Mouse (Mus musculus) heart, postnatal 4 days (tissue): Measurements from ENCODE around the gene Pxdn. TPM values are rescaled to one million over a fixed set of nuclear protein-coding genes. Genes with fewer than 3 reads are reported as not detected.

Source experiments
- DNase-seq: peaks from one replicate; pipeline ENCODE4 v3.0.0; 2021
- total RNA-seq, 2 experiments: library from RNA; stranded (reverse); gene quantifications; 2 replicates each; pipeline ENCODE4 v1.2.3; 2021

Gene Pxdn
- total RNA-seq, result 100 to 1,000 TPM; 219 to 225 TPM

DNA sequence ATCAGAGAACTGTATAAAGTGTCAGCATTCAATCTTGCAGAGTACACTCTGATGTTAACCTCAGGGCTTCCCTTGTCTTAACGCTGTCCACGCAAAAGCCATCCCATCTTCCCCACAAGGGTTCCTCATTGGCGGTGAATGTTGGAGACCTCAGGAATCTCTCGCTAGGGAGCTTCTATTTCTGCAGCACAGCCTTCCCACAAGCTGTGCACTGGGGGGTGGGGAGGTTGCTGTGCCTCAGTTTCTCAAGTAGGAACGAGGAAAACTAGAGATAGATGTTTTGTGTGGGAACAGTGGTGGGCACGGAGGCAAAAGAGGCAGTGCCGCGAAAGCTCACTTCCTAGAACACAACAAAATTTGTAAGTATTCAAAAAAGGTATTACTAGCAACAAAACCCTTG lies at the start of gene Pxdn:
Gene Pxdn (plus strand): TSS at position 301 of the 400 bp plus-strand sequence.
- no peak for DNase-seq

DNA sequence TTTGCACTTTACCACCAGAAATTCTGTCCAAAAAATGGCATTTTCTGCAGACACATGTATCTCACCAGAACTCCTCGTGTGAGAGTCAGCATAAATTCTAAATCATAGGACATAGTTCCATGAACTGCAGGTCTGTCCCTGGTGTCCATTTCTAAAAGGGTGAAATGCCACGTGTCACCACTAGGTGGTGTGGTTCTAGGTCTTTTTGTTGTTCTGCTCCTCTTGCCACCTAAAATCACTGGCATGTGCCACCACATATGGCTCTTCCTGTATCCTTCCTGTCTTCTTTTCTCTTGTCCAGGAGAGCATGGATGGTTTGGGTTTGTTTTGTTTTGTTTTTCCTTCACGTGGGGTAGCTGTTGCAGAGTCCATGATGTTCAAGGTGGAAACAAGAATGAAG lies 42.7 kb upstream of the Pxdn start:
- DNase-seq, result peak; percentile 56

- no peak for DNase-seq
Observed at GRCm38 (mm10) chr12:29897533-29898085, 39.8 kb upstream of the Pxdn start.

GRCm38 (mm10) chr12:29904101-29904874 lies 33.1 kb upstream of the Pxdn start:
- no peak for DNase-seq

- DNase-seq, result peak; percentile 84
Observed at GRCm38 (mm10) chr12:29907056-29907455, 30.4 kb upstream of the Pxdn start.

DNA sequence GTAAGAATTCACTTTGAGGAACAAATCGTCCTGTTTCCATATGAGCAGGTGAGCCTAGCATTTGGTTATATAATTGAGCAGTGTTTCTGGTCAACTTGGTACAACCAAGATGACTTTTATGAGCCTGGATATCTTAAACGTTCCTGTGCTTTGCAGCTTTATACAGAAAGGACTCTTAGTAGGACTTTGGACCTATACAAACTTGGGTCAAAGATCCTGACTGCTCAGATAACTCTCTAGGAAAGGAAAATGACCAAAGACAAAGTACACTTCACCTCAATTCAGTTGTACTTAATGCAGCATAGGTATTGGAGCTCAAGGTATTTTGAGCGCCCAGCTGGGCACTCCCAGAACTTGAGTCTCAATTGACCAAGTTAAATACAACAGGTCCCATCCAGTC lies 21.3 kb upstream of the Pxdn start:
- no peak for DNase-seq

DNA sequence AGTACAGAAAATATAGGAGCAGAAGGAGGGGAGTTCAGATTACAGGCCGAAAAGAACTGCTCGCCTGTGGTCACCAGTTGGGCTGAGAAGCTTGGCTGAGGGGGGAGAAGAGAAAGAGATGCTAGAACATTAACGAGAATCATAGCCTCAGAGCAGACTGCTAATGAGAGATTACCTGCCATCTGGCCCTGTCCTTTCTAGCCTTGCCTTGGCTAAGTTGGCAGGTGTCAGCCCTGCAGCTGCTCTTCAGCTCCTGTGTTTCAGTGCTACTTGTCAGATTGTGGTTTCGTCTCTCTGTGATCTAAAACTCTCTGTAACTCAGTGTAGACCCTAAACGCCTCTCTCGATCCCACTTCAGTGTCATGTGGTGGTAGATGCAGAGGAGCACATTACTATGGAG lies 20.6 kb upstream of the Pxdn start:
- no peak for DNase-seq

DNA sequence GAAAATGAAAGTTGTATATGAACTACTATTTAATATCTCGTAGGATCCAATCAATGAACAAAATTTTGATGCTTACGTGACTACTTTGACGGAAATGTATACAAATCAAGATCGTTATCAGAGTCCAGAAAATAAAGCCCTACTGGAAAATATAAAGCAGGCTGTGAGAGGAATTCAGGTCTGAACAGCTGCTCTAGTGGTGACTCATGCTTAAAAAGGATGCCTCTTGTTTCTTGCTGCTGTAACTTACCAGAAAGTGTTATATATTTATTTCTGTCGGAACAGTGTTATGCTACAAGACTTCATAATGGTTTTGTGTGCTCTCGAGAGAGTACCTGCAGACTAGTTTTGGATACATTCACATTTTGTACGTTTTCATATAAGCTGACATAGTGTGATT lies 17.1 kb upstream of the Pxdn start:
- DNase-seq, result no peak

DNA sequence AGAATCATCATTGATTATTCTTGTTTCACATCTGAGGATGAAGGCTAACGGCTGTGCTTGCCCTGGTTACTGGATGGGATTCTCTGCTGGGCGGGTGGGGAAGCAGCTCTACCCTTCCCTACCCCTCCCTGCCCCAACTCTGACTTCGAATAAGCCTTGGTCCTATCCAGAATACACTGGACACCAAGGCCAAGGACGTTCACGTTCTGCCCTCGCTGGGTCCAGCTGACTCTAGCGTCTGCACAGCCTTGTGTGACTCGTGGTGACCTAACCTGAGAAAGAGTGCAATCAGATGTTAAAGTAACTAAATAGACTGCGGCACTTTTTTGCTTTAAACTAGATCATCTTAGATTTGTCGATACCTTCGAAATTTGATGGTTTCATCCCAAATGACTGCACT lies 15.9 kb upstream of the Pxdn start:
- DNase-seq, result no peak

DNA sequence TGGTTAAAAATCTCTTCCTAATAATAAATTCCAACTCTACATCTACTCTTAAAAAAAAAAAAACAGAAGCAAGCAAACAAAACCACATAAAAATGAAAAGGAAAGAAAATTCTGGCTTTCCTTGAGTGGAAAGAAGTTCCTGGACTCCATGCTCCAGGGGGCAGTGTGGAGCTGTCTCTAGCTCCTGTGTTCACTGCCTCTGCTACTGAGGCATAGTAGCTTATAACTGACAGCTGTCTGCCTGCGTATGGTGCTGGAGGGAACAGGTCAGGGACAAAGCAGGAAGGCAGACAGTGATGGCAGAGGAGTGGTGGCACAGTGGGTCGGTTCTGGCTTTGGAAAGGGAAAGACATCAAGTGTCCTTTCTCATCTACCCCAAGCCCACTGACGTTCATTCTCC lies 10.5 kb upstream of the Pxdn start:
- peak; percentile 82 for DNase-seq

DNA sequence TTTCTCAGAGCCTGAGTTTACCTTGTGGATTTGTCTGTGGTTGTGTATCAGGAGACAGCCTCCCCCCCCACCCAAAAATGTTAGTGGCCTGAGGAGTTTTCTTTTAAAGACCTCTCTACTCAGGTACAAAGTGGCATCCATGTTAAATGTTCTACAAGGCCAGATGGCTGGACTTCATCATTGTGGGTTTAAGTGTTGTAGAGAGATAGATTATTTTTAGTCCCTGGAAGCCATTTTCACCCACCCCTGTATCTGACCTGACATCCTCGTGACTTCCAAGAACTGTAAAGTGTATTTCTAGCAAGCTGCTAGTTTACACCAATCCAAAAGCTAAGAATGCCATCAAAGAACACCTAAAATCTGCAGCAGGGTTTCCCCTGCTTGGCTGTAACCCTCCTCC lies 6.8 kb upstream of the Pxdn start:
- DNase-seq, result no peak

- DNase-seq, result no peak
Observed at GRCm38 (mm10) chr12:29932951-29933350, 4.5 kb upstream of the Pxdn start.

- DNase-seq, result no peak
Observed at GRCm38 (mm10) chr12:29933501-29933900, 3.9 kb upstream of the Pxdn start.

DNA sequence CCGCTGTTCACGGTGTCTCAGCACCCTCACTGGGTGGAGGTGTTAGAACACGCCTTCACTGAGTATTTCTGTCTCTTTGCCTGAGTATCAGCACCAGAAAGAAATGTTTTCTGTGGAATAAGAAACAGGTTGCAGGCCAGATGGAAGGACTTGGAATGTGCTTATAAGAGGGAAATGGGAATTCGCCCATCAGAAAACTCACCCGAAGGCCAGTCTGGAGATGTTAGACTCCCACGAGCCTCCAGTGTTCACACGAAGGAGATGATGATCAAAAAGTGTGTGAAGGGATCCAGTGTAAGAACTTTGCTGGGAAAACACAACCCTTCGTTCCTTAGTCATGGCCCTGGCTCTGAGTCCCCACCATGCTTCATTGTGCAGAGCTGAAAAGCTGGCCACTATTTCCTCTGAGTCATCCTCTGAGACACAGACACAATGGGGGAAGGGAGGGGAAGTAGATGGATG lies 3.3 kb upstream of the Pxdn start:
- no peak for DNase-seq

DNA sequence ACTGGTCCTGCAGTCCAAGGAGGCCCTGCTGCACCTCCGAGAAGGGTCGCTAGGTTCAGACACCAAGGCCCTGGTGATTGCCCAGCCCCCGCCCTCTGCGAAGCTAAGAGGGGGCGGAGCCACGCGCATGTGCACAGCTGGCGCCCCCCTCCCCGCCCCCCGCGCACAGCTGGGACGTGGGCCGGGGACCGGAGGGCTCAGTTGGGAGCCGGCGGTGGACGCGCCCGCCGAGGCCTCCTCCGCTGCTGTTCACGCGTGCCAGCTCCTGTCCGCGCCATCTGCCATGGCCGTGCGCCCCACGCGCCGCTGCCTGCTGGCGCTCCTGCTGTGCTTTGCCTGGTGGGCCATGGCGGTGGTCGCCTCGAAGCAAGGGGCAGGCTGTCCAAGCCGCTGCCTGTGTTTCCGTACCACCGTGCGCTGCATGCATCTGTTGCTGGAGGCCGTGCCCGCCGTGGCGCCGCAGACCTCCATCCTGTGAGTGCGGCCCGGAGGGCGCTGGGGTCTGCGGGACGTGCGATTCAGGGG lies 505 bp downstream of the Pxdn start:
- peak; percentile 87 for DNase-seq

- DNase-seq, result peak; percentile 78
Observed at GRCm38 (mm10) chr12:29938376-29939041, 1.1 kb downstream of the Pxdn start.

- peak; percentile 61 for DNase-seq
Observed at GRCm38 (mm10) chr12:29939261-29939671, 1.9 kb downstream of the Pxdn start.

DNA sequence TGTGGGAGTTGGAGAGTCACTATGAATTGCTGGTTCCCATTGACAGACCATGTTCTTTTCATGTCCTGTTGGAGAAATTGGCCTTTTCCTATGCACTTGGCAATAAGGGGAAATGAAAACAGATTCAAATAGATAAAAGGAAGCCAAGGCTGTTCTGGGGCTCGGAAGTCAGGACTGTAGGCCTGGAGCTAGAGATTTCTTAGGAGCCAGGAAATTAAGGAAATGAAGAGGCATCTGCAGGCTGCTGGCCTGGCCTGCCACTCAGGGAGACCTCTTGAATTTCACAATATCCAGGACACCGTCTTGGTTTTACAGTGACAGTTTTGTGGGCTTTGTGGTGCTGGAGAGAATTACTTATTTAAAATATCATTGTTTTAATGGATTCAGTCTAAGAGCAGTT lies 5.0 kb downstream of the Pxdn start:
- no peak for DNase-seq

- DNase-seq, result no peak
Observed at GRCm38 (mm10) chr12:29944650-29945049, 7.2 kb downstream of the Pxdn start.

GRCm38 (mm10) chr12:29945182-29945743 lies 7.9 kb downstream of the Pxdn start:
- no peak for DNase-seq

DNA sequence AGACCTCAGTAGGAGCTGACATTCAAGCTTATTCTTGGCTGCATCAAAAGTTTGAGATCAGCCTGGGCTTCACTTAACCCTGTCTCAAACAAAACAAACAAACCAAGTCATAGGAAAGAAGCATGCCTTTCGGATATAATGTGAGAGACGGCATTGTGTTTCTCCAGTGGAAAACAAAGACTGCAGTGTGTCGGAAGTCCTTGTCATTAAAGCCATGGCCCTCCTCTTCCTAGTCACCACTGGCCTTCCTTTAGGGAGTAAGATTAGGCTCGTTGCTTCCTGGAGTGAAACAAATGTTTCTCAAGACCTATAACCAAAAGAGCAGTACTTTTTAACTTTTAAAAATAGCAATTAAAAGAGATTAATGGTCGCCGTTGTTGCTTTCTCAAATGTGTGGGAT lies 13.6 kb downstream of the Pxdn start:
- DNase-seq, result no peak

- DNase-seq, result no peak
Observed at GRCm38 (mm10) chr12:29951485-29951884, 14.1 kb downstream of the Pxdn start.

DNA sequence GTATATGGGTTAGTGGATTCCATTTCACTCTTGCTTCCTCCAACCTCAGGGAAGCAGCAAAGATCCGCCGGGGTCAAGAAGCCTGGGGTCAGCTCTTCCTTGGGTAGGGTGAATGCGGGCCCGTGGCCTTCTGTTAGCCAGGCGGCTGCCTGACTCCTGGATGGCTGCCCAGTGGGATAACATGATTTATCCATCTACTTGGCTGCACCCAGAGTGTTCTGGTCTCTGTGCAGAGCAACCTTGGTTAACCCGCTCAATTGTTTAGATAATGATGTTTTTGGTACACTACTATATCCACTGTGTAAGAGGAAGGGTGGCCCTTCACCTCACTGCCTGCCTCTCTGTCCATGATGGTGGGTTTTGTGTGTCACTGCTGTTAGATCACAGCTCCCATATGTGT lies 14.7 kb downstream of the Pxdn start:
- DNase-seq, result peak; percentile 71
